In genomic region chr5:57841357-57842119, GRCm38 (mm10) we compare ENCODE assay signal across 20 mouse cellular contexts.
DNase-seq lines count a peak whose midpoint lies in the region; ATAC-seq and TF ChIP-seq lines count a peak whose summit lies in the region.
"Had no signal": no experiment of that assay in that cellular context is flagged by ENCODE, and none has a peak within 500 bp of the region (broad histone marks: within the 10 kb centered on the region; RNA-seq: fewer than 3 reads in every experiment).

No protein-coding gene starts in this region.

- no peaks in the 10 kb centered on the region for H3K4me1 ChIP-seq in forebrain, postnatal 0 days (ENCODE audit: insufficient read depth)
- no peaks in the 10 kb centered on the region for H3K4me1 ChIP-seq in forebrain, embryonic 10.5 days
- H3K4me1 ChIP-seq: forebrain, embryonic 12.5 days; hindbrain, embryonic 15.5 days had no signal

- no peaks in the 10 kb centered on the region for H3K36me3 ChIP-seq in forebrain, postnatal 0 days (ENCODE audit: insufficient read depth)
- H3K36me3 ChIP-seq in forebrain, embryonic 10.5 days (replicated peaks) = no peaks in the 10 kb centered on the region
- H3K36me3 ChIP-seq: forebrain, embryonic 12.5 days; heart, embryonic 12.5 days; hindbrain, embryonic 15.5 days had no signal

- H3K4me3 ChIP-seq in forebrain, postnatal 0 days (ENCODE audit: low read depth, low read length) = no peak overlapping the region
- no peak overlapping the region for H3K4me3 ChIP-seq in forebrain, embryonic 10.5 days
- no peak overlapping the region for H3K4me3 ChIP-seq in left cerebral cortex, adult 2 months
- H3K4me3 ChIP-seq: forebrain, embryonic 12.5 days; heart, embryonic 12.5 days; hindbrain, embryonic 15.5 days had no signal

- TF ChIP-seq CTCF in forebrain, postnatal 0 days (IDR thresholded peaks at IDR 0.05; ENCODE audit: low read depth) = no peak
- no peak for TF ChIP-seq CTCF in left cerebral cortex, adult 2 months (IDR thresholded peaks at IDR 0.05)

- ATAC-seq in forebrain, postnatal 0 days = peak; percentile 38; the same call in 1 of the 2 replicates
- ATAC-seq: activated CD4-positive, CD25-positive, alpha-beta regulatory T cell, adult 4 months; forebrain, embryonic 16.5 days; Patski had no signal

- no peaks in the 10 kb centered on the region for H3K27me3 ChIP-seq in forebrain, postnatal 0 days (ENCODE audit: insufficient read depth, low read length)
- H3K27me3 ChIP-seq in forebrain, embryonic 10.5 days (ENCODE audit: poor library complexity, severe bottlenecking) = no peaks in the 10 kb centered on the region
- H3K27me3 ChIP-seq: CH12.LX; forebrain, embryonic 12.5 days; heart, embryonic 12.5 days; hindbrain, embryonic 15.5 days; Patski had no signal

- no peak for DNase-seq in forebrain, postnatal 0 days
- DNase-seq in forebrain, embryonic 10.5 days (ENCODE audit: extremely low spot score, low spot score) = no peak
- DNase-seq in left cerebral cortex, adult 2 months (ENCODE audit: extremely low spot score in 1 of 2, low spot score in 2 of 2) = no peak
- DNase-seq in left cerebral cortex, adult 18-20 months (ENCODE audit: low spot score in 2 of 2) = no peak
- peak; percentile 37 for DNase-seq in right cerebral cortex, adult 18-20 months
- DNase-seq in right cerebral cortex, postnatal 25 days = no peak
- peak; percentile 72 for DNase-seq in telencephalon, adult 2 months (ENCODE audit: low read depth, low spot score)
- DNase-seq in gastrocnemius, postnatal 36 days = no peak
- DNase-seq: adrenal gland, postnatal 14 days; cerebellum, adult 18-20 months; cerebellum, adult 9-11 months; cerebellum, postnatal 36 days; gastrocnemius, postnatal 14 days had no signal

- H3K27ac ChIP-seq in forebrain, postnatal 0 days (ENCODE audit: low read depth, low read length) = no peak overlapping the region
- H3K27ac ChIP-seq in forebrain, embryonic 10.5 days = no peak overlapping the region
- peak overlapping the region; percentile 28; the same call in 1 of the 2 replicates for H3K27ac ChIP-seq in left cerebral cortex, adult 2 months
- H3K27ac ChIP-seq: forebrain, embryonic 12.5 days; hindbrain, embryonic 15.5 days had no signal

- 68% methylated on average over 5 of the region's 5 CpGs for WGBS in forebrain, postnatal 0 days
- WGBS in forebrain, embryonic 10.5 days = 84% methylated on average over 5 of the region's 5 CpGs

- H3K9ac ChIP-seq in forebrain, postnatal 0 days = no peak overlapping the region
- H3K9ac ChIP-seq: forebrain, embryonic 12.5 days; heart, embryonic 12.5 days; hindbrain, embryonic 15.5 days had no signal

- H3K4me2 ChIP-seq in forebrain, postnatal 0 days (ENCODE audit: low read depth) = no peak overlapping the region
- H3K4me2 ChIP-seq: forebrain, embryonic 12.5 days; heart, embryonic 12.5 days; hindbrain, embryonic 15.5 days had no signal

- H3K9me3 ChIP-seq in forebrain, postnatal 0 days (ENCODE audit: low read length) = no peaks in the 10 kb centered on the region
- H3K9me3 ChIP-seq in forebrain, embryonic 10.5 days = no peaks in the 10 kb centered on the region
- H3K9me3 ChIP-seq: forebrain, embryonic 12.5 days; heart, embryonic 12.5 days; hindbrain, embryonic 15.5 days had no signal

- intact Hi-C loops in left cerebral cortex, adult 2 months (cut with DNase I) = no loop called here
- intact Hi-C loops in gastrocnemius, postnatal 36 days (cut with DNase I) = no loop called here

Comparison
In these comparisons a context has a peak if more than half of its experiments do, and no peak if none do; other contexts are left out.
1. DNase-seq: peak in right cerebral cortex, adult 18-20 months (single experiment) and telencephalon, adult 2 months (single experiment); none in forebrain, postnatal 0 days (single experiment), forebrain, embryonic 10.5 days (single experiment), left cerebral cortex, adult 2 months (0 of 2), left cerebral cortex, adult 18-20 months (0 of 2), right cerebral cortex, postnatal 25 days (single experiment) and gastrocnemius, postnatal 36 days (0 of 2).